Mouse (Mus musculus) megakaryocyte, adult 5-6 weeks (primary cell): ENCODE results near the gene Car4. TPM values are rescaled to one million over a fixed set of nuclear protein-coding genes. Genes with fewer than 3 reads are reported as not detected.
A peak's percentile ranks its signal among the peaks of the same experiment; 100 is the strongest.

Experiments used
- ATAC-seq: 2 replicates; pipeline ENCODE4 v1.8.0; 2016; ENCODE audit warnings: mild to moderate bottlenecking, inconsistent platforms; ENCODE audit not compliant: poor library complexity, severe bottlenecking
- total RNA-seq, 2 experiments: library from RNA; stranded (forward) in 1 of 2; stranded (reverse) in 1 of 2; fragments of 153-499, 151-499 nt in 1 of 2; fragments of 221-1000, 200-1000 nt in 1 of 2; gene quantifications; 2 replicates each; pipeline versions ENCODE4 v1.2.3 to v1.2.4; 2015 to 2017

The Car4 gene
- total RNA-seq, 2 experiments from 2014 or later: not detected

GRCm38 (mm10) chr11:84957171-84957570, 415 bp upstream of the Car4 start:
- ATAC-seq: no peak; the same call in 1 of the 2 replicates

GRCm38 (mm10) chr11:84958271-84958630, 665 bp downstream of the Car4 start:
- no peak for ATAC-seq

GRCm38 (mm10) chr11:84959181-84959580, 1.6 kb downstream of the Car4 start:
- ATAC-seq: no peak

GRCm38 (mm10) chr11:84959701-84960181, 2.2 kb downstream of the Car4 start:
- no peak for ATAC-seq

GRCm38 (mm10) chr11:84960291-84960690, 2.7 kb downstream of the Car4 start:
- ATAC-seq: no peak

GRCm38 (mm10) chr11:84960780-84961179, 3.2 kb downstream of the Car4 start:
- ATAC-seq: no peak

- no peak for ATAC-seq
Observed at GRCm38 (mm10) chr11:84961571-84961970, 4.0 kb downstream of the Car4 start.

GRCm38 (mm10) chr11:84962536-84962935, 5.0 kb downstream of the Car4 start:
- no peak for ATAC-seq

- ATAC-seq: no peak
Observed at GRCm38 (mm10) chr11:84963556-84963955, 6.0 kb downstream of the Car4 start.

GRCm38 (mm10) chr11:84966696-84967095, 9.1 kb downstream of the Car4 start:
- ATAC-seq: no peak

GRCm38 (mm10) chr11:84967113-84967512, 9.5 kb downstream of the Car4 start:
- ATAC-seq: no peak

- no peak for ATAC-seq
Observed at GRCm38 (mm10) chr11:84968309-84968708, 10.7 kb downstream of the Car4 start.

- no peak for ATAC-seq
Observed at GRCm38 (mm10) chr11:84968775-84969174, 11.2 kb downstream of the Car4 start.

GRCm38 (mm10) chr11:84972067-84972466, 14.5 kb downstream of the Car4 start:
- no peak for ATAC-seq

- no peak for ATAC-seq
Observed at GRCm38 (mm10) chr11:84973661-84974060, 16.1 kb downstream of the Car4 start.

GRCm38 (mm10) chr11:84974582-84974981, 17.0 kb downstream of the Car4 start:
- no peak for ATAC-seq

GRCm38 (mm10) chr11:84976706-84977105, 19.1 kb downstream of the Car4 start:
- no peak for ATAC-seq

GRCm38 (mm10) chr11:84977385-84977952, 19.9 kb downstream of the Car4 start:
- ATAC-seq: no peak

- peak; percentile 57; the same call in 1 of the 2 replicates for ATAC-seq
Observed at GRCm38 (mm10) chr11:84978113-84978512, 20.5 kb downstream of the Car4 start.

- peak; percentile 90 for ATAC-seq
Observed at GRCm38 (mm10) chr11:84979351-84979750, 21.8 kb downstream of the Car4 start.

GRCm38 (mm10) chr11:84980697-84981096, 23.1 kb downstream of the Car4 start:
- ATAC-seq: no peak

GRCm38 (mm10) chr11:84985421-84985820, 27.8 kb downstream of the Car4 start:
- peak; percentile 68 for ATAC-seq

GRCm38 (mm10) chr11:84988341-84988919, 30.8 kb downstream of the Car4 start:
- no peak for ATAC-seq
